Mouse (Mus musculus) retina, postnatal 1 day (tissue): ENCODE measurements around the gene Evx1.
A peak's percentile ranks its signal among the peaks of the same experiment; 100 is the strongest.

Experiments used
- DNase-seq: peaks from one replicate; pipeline ENCODE4 v3.0.0-alpha.2; 2012

The Evx1 gene

DNA sequence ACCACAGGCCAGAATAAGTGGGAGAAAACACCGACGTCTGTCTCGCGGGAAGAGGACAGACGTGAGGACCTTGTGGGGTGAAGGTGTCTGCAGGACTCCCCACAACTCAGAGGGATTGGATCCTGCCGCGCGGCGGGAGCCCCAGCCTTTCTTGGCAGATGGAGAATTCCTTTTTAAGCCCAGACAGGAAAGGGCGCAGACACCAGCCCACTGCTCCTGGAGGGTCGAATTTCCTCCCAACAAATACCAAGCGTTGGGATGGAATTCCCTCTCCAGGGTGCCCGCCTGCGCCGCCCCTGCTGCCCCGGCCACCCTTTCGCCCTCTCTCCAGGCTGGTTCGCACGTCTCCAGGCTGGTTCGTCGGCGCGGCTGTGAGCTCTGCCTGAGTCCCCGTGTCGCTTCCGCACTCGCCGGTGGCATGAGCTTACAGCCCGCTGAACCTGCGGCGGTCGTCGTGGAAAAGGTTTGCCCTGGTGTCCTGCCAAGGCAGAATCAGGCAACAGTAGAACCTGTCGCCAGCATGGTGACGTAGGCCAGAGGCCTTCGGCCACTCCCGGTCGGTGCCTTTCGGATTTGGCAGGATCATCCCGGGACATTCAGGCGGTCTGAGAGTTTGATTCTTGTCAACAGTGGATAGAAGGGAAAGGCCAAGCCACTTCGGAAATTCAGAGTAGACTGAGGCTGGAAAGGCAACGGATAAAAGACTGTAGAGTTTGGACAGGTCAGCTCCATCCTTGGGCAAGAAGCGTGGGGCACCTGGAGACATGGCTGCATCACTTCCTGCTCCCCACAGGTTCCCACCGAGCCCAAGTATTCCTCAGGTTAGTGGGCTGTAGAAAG lies 22.1 kb upstream of the Evx1 start:
- DNase-seq: peak; percentile 49

GRCm38 (mm10) chr6:52292328-52292727 lies 21.0 kb upstream of the Evx1 start:
- no peak for DNase-seq

- DNase-seq: no peak
These were observed 18.7 kb upstream of the Evx1 start for GRCm38 (mm10) chr6:52294616-52295015.

- no peak for DNase-seq
These were observed 14.8 kb upstream of the Evx1 start for GRCm38 (mm10) chr6:52298511-52298910.

DNA sequence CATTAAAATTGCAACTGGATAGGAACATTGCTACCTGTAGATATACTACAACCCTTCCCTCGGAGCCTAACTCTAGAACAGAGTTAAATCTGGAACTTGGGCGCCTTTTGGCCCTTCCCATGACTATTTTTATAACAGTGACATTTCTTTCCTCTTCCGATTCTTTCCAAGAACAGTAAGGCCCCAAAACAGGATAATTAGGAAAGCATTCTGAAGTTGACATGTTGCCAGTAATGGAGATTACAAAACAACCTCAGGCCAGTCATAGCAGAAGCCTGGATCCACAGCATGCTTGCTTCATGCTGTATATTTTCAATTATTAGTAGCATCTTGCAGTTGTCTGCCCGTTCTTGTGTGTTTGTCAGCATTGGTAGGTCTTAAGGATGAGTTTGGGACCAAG lies 12.5 kb upstream of the Evx1 start:
- no peak for DNase-seq

- DNase-seq: no peak
These were observed 9.9 kb upstream of the Evx1 start for GRCm38 (mm10) chr6:52303426-52303825.

DNA sequence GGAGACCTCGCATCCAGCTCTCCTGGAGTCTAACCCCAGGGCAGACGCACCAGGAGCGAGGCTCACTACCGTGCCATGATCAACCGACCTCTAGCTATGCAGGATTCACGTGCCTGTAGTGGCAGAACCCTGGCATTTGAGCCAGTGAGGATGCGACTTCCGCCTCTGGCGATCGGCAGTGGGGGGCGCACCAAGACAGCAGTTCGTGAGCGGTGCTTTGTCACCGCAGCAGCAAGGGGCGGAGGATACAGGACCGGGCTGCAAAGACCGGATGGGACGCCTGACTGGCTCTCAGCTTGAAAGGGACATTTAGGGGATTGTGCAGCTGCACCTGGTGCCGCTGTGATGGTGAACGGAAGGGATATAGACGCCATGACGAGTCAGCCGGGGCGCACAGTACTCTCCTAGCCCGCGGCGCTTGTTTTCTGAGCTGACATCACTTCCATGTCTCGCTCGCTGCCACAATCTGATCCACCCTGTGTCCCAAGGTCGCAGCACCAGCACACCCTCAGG lies 7.4 kb upstream of the Evx1 start:
- DNase-seq: peak; percentile 81

GRCm38 (mm10) chr6:52309766-52310165 lies 3.5 kb upstream of the Evx1 start:
- no peak for DNase-seq

DNA sequence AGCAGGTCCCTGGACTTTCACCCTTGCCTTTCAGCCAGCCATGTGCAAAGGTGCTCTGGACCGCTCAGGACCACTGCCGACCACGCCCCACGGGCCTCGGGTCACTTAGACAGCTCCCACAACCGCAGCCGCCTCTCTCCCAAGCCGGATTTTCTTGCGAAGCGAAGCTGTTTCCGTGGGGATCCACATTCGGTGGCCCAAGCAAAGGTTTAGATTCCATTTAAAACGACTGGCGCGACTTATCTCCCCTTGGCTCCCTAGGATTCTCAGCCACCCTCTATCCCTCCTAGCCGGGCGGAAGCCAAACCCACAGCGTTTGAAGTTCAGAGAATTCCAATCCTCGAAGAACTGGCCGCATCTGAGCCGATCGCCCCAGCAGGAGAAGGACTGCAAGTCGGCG lies 2.9 kb upstream of the Evx1 start:
- peak; percentile 35 for DNase-seq

- DNase-seq: no peak
These were observed 1.4 kb upstream of the Evx1 start for GRCm38 (mm10) chr6:52311661-52312557.

- DNase-seq: no peak
These were observed 761 bp upstream of the Evx1 start for GRCm38 (mm10) chr6:52312558-52312915.

DNA sequence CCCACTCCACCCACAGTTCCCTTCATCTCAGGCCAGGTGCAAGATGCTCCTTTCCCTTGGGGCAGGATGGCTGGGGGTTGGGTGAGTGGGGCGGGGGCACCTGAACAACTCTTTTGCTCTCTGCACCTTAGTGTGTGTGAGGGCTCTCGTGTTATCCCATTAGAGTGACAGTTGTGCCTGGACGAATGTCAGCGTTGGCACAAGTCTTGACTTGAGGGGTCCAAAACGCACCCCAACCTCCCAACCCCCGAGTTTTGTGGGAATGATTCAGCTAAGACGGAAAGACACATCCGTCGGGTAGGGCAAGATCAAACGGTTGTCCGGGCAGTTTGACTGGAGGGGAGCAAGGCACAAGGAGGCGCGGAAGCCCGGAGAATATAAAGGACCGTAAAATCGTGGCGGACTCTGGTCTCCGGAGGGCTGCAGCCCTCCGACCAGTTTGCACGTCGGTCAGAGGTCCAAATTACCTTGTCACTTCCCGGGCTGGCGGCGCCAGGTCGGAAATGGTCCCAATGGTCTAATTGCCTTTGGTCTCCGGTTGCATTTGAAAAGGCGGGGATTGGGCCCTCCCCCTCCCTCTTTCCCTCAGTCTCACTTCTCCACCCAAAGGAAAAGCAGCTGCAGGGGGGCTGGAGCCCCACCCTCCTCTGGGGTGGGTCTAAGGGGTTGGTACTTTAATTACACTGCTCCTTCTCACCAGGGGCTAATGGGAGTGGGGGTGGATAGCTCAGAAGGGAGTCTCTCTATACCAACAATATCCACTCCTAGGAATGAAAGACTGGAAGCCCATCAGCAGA lies 1.2 kb downstream of the Evx1 start:
- DNase-seq: no peak

DNA sequence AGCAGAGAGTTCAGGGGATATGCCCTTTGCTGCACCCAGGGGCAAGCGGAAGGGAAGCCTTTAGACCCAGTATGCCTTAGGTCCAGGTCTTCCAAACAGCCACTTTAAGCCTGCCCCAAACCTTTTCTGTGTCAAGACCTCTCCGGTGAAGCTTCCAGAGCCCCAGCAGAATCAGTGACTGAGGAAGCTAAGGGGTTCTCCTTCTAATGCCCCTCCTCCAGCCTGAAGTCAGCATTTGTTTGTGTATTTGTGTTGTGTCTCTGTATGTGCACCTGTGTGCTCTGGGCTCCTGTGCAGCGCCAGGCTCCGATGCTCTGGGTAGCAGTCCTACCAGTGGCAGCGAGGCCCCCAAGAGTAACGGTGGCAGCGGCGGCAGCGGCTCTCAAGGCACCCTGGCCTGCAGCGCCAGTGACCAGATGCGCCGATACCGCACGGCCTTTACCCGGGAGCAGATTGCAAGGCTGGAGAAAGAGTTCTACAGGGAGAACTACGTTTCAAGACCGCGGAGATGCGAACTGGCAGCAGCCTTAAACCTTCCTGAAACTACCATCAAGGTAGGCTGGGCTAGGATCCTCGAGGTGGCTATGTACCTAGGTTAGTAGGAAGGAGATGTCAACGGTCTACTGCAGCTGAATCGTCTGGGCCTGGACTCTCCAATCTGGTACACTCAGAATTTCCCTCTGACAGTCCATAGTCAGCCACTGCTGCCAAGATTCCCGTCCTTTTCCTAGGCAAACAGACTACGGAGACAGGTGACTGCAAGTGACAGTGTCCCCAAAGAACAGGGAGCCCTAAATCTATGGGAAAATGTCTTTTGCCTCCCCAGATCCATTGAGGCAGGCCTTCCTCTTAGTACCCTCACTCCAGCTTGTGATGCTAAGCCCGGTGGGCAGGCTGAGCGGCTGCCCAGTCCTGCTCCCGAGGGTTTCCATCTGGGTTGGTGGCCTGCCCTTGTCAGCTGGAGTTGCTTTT lies 2.4 kb downstream of the Evx1 start:
- no peak for DNase-seq

DNA sequence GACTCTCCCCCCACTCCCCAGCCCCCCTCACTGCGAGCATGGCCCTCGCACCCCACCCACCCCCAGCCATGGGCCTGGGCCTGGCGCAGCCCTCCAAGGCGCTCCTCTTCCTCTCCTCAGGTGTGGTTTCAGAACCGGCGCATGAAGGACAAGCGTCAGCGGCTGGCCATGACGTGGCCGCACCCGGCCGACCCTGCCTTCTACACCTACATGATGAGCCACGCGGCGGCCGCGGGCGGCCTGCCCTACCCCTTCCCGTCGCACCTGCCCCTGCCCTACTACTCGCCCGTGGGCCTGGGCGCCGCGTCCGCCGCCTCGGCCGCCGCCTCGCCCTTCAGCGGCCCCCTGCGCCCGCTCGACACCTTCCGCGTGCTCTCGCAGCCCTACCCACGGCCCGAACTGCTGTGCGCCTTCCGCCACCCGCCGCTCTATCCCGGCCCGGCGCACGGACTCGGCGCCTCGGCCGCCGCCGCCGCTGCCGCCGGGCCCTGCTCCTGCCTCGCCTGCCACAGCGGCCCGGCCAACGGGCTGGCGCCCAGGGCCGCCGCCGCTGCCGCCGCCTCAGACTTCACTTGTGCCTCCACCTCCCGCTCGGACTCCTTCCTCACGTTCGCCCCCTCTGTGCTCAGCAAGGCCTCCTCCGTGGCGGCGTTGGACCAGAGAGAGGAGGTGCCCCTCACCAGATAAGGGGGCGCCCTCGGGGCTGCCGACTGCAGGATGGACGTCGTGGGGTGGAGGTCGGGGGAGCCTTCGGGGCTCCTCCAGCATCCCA lies 3.3 kb downstream of the Evx1 start:
- DNase-seq: no peak

GRCm38 (mm10) chr6:52317461-52318180 lies 4.3 kb downstream of the Evx1 start:
- no peak for DNase-seq

DNA sequence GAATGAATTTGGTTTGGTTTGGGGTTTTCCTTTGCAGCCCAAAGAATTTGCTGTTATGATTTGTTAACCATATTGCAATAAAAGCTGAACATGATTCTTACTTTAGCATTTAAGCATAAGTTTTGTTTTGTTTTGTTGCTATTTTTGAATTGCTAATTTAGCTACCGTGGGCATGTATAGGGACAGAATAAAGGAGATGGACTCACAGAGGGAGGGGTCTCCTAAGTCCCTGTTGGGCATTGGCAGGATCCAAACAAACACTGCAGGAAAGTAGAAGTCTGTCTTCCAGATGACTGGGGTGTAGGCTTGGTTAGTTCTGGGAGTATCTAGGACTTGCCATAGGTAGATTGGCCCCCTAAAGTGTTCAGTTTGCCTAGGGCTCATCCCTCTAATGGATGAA lies 5.0 kb downstream of the Evx1 start:
- DNase-seq: no peak

DNA sequence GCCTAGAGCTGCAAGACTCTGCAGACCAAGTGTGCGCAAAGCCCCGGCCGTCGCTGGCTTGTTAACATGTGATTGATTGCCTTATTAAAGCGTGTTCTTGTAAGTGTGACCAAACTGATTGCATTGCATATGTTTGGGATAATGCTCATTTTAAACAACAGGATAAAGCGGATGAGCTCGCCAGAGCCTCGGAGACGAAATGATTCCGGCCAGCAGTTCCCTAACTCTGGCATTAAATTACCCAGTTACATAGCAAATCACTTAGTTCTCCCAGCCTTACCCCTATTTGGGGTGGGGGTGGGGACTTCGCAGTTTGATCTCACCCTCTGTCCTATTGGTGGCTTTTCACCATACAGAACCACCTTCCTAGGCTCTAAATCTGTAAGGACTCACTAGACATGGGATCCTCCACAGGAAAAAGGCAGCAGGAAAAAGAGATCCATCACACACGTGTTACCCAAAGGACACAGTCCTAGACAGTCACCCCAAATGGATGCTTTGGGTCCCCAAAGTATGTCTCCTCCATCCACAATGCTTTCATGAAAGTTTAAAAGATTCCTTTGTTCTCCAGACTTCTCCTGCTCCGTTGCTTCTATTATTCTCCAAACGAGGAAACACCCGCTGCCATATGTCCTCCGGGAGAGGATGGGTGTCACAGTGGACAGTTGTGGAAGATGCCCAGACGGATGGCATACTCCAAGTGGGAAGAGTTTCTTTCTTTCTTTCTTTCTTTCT lies 6.8 kb downstream of the Evx1 start:
- peak; percentile 32 for DNase-seq

- DNase-seq: peak; percentile 60
These were observed 7.9 kb downstream of the Evx1 start for GRCm38 (mm10) chr6:52320966-52321825.
